Mouse (Mus musculus): ENCODE measurements around the gene Osbpl3.
A peak's percentile ranks its signal among the peaks of the same experiment; 100 is the strongest.
"Not testable (repeated sequence)": the region's sequence is repeated elsewhere in the genome, so short reads cannot be mapped to it uniquely, and the experiment has no call there.

Osbpl3 gene

DNA sequence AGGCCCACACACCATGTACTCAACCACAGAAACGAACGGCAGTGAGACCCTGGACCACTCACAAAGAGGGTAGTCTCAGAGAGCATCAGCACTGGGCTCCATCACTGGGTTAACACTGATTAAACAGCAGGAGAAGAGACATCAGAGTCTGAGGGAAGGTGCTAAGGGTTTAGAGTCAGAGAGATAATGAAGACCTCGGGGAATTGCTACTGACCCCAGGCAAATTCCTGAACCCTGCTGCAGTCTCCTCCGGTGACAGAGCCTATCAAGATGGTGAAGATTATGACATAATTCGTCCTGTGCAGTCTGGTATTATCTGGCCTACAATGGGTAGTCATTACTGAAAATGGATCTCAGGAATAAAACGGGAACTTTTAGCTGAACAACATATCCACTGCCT lies 2.4 kb downstream of the Osbpl3 start:
- DNase-seq (ENCODE audit: low read depth): no peak

DNA sequence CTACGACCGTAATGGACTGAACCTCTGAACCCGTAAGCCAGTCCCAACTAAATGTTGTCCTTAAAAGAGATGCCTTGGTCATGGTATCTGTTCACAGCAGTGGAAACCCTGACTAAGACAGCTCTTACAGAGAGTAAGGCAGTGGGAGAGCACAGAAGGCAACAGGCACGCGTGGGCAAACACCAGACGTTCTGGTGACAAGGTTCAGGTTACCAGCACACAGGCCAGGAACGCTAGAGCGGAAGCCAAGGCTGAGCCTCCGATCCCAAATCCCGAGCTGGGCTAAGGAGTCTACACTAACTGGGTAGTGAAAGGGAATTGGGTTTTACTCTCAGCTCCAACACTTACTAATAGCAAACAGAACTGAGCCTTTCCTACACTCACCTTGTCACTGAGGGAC lies 3.8 kb downstream of the Osbpl3 start:
- DNase-seq (ENCODE audit: low read depth): no peak

DNA sequence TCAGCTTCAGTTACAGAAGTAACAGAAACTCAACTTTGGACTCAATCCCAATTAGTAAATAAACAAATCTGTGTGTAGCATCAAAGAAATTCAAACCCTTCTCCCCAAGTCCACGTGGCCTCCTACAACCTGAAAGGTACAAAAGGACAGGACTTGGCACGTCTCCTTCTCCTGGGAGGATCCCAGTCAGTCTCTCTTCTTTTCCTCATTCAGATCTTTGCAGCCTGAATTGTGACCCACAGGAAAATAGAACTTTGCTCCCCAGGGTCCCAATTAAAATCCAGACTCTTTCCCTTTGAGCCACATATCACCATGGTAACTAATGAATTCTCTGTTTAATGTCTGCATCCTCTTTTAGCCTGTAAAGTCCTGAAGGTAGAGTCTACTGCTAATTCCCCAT lies 10.4 kb downstream of the Osbpl3 start:
- DNase-seq (ENCODE audit: low read depth): no peak

DNA sequence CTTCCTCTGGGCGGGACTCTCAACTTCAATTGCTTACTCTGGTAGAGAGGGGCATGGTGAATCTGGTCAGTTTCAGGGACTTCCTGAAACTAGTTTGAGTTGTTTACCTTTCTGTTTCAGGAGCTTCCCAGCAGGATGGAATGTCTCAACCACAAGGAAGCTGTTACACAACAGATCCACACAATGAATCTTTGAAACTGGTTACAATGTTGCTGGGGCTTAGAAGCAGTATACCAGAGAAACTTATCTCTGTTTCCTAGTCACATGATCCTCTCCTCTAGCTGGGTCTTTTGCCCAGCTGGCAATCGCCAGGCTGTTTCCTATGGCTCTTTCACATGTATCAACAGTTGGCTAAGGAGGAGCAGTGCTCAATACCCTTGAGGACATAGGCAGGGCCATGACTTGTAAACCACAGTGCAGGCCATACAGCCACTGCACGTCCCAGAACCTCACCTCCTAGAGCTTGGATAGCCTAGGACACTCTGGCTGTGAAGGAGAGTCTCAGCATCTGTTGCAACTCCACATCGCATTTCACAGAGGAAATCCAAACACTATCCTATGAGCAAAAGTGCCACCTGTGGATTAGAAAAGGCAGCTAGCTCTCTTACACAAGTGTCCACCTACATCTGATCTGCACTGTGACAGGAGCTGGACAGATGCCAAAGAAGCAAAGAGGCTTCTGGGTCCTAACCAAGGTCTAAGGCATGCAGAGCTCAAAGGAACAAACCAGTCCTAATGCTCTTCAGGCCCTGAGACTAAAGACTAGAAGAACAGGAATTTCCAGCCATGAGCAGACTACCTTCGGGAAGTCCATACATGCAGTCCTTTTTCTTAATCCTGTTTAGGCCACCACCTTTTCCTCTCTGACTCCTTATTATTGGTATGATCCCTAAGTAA lies 14.8 kb downstream of the Osbpl3 start:
- DNase-seq (ENCODE audit: low read depth): no peak

DNA sequence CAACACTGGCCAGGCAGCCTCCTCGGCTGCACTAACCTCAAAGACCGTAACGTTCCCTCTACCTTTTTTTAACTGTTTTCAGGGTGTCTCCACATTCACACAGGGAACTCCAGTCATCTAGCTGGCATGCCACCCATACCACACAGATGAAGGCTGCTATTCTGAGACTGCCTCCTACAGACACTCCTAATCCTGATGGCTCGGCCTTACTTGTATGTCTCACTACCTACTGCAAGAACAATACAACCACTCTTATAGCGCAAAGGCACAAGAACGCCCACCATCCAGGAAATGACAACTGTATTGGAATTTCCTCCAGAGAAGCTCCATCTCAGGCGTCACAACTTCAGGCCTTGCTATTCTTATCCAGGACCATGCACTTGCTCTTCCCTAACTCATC lies 15.8 kb downstream of the Osbpl3 start:
- no peak for DNase-seq (ENCODE audit: low read depth)

DNA sequence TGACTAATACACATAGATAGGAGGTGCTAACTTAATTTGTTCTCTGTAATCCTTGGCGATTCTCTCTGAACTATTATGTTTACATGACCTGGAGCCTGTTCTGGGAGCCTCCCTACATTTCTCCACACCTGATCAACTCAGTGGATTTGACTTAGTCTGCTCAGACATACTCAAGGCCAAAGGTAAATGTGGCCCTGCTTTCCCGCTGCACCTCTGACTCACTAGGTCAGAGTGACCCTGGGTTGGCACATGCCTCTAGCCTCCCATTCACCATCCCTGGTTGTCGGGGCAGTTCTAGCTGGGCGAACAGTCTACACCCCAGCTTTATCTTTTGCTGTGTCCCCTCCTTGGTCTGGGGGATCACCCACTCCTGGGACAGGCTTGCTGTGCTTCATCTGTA lies 17.1 kb downstream of the Osbpl3 start:
- DNase-seq (ENCODE audit: low read depth): not testable (repeated sequence)

DNA sequence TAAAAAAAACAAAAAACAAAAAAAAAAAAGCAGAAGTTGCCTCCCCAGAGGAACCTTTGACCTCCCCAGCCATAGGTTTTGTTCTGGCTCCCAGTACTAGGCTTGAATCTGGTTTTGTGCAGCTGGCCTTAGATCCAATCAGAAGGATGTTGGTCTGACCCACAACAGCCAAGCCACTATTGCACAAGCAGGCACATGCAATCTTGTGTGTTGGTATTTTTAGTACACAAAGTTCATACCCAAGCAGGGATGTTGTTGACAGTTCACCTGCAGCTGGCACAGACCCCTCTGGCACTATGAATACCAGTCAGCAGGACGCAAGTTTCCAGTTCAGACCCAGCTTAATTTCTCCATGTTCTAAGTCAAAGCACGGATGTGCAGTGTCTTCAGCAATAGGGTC lies 18.2 kb downstream of the Osbpl3 start:
- DNase-seq (ENCODE audit: low read depth): no peak

DNA sequence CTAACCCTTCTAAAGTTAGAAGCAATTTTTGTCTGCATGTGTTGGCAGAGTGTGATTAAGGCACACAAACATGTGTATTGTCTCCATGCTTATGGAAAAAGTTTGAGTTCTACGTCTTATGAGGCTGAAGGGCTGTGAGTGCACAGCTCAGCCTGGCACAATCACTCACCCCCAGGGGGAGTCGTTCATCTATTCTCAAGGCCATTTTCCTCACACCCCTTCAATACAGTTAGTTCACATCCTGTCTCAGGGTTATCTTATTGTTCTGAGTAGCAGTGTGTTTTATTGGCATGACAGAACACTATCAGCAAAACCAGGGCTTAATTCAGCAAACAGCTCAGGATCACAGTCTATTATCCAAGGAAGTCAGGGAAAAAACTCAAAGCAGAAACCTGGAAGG lies 19.3 kb downstream of the Osbpl3 start:
- DNase-seq (ENCODE audit: low read depth): no peak

DNA sequence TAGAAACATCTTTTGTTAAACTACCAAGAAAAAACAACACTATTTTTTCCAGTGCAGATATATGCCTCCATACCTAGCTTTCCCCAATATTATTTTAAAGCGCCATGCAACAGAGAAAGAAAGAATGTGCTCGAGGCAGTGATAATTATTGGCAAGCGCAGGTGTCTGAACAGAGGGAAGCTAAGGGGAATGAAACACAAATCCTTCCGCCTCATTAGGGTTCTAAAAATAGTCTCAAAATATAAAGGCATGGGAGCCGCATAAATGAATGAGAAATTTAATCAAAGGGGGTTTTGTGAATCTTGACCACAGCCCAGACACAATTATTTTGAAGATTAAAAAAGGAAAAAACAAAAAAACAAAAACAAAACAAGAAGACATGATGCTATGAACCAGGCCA lies 23.5 kb downstream of the Osbpl3 start:
- no peak for DNase-seq (ENCODE audit: low read depth)

DNA sequence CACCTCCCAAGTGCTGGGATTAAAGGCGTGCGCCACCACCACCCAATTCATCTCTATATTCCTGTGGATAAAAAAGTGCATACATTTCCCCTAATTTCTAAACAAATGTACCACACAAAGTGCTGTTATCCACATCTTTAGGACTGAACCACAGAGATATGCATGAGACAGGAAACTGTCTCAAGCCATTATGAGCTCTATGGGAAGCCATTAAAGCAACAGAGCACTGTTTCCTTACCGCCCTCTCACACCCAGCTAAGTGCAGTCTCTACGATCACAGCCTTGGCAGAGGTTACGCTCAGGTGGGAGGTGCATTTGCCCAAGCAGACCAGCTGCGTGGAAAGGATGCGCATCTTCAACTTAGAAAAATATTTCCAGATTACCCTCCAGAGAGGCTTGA lies 26.7 kb downstream of the Osbpl3 start:
- no peak for DNase-seq (ENCODE audit: low read depth)

DNA sequence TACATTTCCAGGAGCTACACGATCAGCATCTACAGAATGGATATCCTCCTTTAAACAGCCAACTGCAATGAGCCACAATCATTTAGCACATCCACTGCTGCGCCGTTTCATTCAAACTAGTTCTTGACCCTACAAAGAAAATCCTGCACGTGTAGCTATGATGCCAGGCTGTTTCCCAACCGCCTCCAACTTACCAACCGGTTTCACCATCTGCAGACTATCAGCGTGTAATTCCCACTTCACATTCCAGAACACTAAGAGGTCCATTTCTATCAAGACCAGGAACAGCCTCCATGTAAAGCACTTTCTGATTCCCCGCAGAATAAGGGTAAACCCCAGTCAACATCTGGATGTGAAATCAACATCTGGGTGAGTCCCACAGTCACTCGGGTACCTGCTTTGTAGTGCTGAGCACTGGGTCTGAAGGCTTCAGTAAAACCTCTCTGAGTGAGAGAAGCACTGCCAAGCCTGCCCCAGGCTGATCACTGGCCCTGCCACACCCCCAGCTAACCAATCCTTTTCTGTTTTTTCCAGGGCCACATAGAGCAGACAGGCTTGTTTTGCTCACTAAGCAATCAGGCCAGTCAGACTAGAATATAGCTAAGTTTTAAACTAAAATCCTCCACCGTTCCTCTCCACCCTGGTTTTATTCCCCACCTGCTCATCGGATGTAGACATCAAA lies 28.8 kb downstream of the Osbpl3 start:
- no peak for DNase-seq (ENCODE audit: low read depth)

DNA sequence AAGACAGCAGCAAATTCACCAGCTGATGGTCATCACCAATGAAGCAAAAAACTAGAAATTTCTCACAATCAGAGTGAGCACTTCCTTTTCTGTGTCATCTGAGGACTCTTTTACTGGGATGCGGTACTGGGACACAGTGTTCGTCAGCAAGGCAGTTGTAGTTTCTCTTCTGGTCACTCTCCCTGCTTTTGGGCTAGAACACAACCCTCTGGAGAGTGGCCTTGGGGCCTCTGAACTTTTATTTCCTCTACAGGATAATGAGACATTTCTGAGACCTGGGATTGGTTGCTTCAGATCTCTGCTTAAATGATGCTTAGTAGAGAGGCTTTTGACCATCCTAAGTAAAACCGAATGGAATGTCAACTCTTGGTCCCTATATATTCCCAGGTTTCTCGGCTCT lies 29.4 kb downstream of the Osbpl3 start:
- no peak for DNase-seq (ENCODE audit: low read depth)

DNA sequence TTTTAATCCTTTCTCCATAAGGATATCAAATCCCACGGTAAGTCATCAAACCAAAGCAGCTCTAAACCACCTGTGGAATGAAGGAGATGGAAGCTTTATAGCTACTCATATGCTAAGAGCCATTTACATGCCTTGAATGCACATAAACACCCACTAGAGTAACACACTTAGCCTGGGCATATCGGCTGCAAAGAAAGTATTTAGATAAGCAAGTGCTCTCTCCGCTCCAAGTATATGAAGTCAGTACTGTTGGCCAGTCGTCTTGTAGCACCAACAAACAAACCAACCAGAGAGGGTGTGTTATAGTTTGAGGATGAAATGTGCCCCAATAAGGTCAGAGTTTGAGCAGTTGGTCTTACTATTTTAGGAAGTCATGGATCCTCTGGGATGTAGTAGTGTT lies 31.7 kb downstream of the Osbpl3 start:
- DNase-seq (ENCODE audit: low read depth): no peak

DNA sequence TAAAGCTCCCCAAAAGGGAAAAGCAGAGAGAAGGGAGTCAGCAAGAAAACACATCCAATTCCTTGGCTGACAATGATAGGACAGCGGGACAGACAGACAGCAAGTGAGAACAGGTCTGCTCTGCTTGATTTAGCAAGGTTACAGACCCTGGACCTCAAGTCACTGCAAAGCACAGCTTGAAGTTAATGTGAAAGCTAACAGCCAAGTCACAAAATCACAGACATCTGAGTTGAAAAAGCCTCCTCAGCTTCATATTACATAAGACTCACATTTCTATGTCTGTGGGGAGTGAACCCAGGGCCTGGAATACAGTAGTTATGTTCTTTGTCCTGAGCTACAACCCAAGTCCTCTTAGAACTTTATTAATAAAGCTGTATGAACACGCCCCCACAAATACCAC lies 35.6 kb downstream of the Osbpl3 start:
- DNase-seq (ENCODE audit: low read depth): no peak

DNA sequence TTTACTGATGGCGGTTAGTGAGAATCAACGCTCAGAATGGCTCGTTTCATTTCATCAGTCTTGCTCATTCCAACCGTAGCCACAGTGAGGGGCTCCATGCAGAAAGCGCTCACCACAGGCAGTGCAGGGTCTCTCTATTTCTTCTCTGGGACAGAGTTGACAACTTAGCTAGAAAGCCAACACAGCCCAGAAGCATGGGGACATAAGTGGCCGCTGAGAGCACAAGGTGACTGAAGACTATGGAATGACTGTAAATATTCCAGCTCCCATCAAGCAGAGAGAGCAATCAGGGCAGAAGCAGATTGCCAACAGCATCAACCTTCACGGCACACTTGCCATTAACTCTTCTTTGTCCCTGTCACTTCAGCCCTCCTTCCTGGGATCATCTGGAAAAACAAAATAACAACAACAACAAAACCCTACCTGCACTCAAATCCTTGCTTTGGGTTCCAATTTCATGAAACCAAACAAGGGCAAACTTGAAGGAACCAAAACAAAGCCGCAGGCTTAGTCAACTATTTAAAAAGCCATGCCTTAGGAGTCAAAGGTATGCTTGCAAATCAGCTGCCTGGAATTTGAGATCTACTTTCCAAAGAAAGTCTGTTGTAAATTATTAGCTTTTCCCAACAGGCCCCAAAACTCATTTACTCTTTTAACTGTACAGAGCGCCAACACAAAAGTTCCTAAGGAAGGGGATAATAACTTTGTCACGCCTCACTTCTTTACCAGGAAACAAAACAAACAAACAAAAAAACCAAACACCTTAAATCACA lies 36.3 kb downstream of the Osbpl3 start:
- DNase-seq (ENCODE audit: low read depth): no peak

DNA sequence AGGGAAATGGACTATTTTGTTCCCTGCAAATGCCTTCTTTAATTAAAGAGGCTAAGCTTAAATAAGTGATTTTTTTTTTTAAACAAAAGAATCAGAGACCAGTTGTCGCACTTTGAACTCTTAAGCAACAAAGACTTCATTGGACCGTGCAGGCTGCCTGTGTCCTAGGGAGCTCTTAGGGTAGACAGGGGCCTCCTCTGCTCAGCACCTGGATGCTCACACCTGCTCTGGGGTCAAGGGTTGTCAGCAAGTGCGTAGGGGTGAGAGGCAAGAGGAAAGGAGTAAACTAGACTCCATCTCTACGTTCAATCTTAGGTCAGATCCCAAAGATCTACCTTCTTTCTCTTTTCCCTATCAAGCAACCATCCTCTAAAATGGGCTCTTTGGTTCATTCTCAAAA lies 37.0 kb downstream of the Osbpl3 start:
- no peak for DNase-seq (ENCODE audit: low read depth)

DNA sequence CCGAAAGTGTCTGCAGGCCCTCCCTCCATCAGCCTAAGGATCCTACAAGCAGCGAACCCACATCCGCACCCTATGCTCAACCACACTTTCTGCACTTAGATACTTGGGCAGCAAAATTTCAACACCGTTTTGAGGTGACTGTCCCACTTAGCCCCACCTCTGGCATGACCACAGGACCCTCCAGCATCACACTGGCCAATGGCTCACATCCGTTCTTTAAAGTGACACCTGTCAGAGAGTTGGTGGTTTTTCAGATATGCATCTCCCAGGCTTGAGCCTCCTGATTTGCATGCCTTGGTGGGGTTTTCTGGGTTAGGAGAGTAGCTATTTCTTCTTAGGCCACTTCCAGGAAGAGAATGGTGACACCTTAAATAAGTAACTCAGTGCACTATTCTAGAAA lies 39.1 kb downstream of the Osbpl3 start:
- no peak for DNase-seq (ENCODE audit: low read depth)

DNA sequence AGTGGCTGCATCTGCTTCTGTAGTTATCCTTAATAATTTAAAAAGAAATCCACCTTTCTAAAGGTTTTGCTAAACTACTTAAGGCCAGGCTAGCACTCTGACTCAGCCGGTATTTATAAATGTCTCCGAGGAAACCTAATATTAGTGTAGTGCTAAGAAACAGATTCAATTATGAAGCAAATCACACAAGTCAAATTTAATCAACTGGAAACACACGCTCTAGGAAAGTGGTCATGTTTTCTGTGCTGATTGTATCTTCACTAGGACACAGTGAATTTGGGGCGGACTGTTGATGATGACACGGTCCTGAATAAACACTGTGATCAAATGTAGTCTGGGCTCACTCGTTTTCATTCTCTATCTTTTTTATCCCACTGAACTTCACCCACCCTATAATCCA lies 40.6 kb downstream of the Osbpl3 start:
- DNase-seq (ENCODE audit: low read depth): no peak

DNA sequence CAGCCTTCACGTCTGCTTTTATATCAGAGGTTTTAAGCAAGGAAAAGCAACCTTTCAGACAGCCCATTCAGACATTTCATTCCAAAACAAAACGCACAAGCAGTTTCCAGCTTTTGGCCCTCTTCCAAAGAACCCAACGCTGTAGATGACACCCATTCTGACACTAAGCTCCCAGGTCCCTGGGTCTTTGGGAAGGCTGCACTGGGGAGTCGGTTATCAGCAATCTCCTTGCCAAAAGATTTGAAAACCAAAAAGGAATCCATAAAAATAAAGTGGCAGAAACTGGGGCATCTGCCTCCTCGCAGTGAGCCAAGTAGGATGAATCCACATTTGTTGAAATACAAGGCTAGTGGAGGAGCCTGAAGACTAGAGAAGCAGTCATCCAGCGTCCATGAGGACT lies 41.5 kb downstream of the Osbpl3 start:
- peak; percentile 35 for DNase-seq (ENCODE audit: low read depth)

DNA sequence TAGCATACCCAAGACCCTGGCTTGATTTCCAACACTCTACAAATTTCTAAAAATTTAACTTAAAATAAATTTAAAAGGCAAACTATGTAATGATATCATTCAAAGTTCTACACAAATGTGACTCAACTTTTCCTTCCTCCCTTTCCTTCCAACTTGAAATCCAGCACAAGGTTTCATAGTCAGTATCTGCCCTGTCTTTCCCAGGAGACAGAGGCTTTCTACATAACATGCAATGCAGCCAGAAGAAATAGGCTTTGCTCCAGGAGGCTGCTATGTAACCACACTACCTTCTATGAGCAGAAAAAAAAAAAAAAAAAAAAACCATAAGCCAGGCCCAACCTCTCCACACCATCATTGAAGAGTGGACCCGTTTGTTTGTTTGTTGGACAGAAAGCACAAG lies 42.6 kb downstream of the Osbpl3 start:
- DNase-seq (ENCODE audit: low read depth): peak; percentile 94

DNA sequence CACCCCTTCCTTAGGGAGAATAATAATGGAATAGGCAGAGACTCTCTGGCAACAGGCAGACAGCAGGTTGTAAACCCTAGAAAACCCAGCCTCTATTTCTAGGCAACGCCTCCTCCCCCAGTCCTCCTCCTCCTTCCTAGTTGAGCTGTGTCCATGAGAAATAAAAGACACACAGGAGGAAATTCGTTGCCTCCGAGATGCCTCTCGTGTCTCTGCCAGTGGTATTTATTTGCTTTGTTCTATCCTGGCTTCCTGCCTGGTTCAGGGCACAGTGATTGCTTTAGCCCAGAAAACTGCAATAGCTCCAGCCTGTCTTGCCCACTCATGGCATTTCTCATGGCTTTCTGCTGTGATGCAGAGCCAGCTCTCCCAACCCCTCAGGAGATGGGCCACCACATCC lies 43.8 kb downstream of the Osbpl3 start:
- DNase-seq (ENCODE audit: low read depth): no peak

DNA sequence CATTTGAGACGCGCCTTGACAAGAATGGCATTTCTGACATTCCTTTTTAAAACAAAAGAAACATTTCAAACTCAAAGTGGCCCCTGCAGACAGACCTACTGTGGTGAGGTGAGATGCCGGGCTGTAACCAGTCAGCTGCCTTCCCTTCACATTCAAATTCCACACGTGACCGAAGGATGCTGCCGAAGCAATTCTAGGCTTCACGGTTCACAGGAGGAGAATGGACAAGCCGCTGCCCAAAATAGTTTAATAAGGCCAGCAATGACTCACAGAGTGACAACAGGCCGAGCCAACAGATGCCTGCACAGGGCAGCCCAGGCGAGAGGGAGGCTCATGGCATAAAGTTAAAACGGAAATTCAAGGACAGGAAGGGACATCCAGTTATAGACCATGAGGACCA lies 51.3 kb downstream of the Osbpl3 start:
- no peak for DNase-seq (ENCODE audit: low read depth)

DNA sequence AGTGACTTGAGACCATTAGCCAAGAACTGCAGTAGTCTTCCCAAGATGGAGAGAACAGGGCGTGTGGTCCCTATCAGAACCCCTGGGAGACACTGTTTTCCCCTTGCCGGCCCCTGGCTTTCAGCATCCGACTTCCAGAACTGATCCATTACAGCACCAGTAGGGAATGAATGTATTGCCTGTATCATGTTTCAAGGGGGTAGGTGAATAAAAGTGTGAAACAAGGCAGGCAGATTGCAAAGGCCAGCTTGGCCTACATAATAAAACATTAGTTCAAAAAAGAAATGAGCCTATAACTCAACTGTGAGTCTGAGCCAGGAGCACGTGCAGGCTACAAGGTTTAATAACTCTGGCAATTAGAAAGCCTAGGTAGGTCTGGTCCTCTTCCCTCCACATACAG lies 52.5 kb downstream of the Osbpl3 start:
- no peak for DNase-seq (ENCODE audit: low read depth)

Data from NIH3T3 (cell line).